Mouse (Mus musculus): Measurements from ENCODE around the gene Olfr1423. TPM values are rescaled to one million over a fixed set of nuclear protein-coding genes. Genes with fewer than 3 reads are reported as not detected.

Gene Olfr1423
- polyA plus RNA-seq, 1 experiment from 2014 or later, result not detected

Other genes with a start within 250 kb of the Olfr1423 start
- 19.8 and 20.9 TPM in 2 replicates for gene Stx3, start 221.9 kb downstream of the Olfr1423 start, polyA plus RNA-seq (2014; fragmentation: Nextera tagmentation; extraction: Ambion mirVana)
- 0.12 TPM in 1 of 2 replicates, not detected in the other for gene Olfr1417, start 202.1 kb downstream of the Olfr1423 start, polyA plus RNA-seq (2014; fragmentation: Nextera tagmentation; extraction: Ambion mirVana)
- not detected in 2 replicates for gene Olfr1418, start 180.3 kb downstream of the Olfr1423 start, polyA plus RNA-seq (2014; fragmentation: Nextera tagmentation; extraction: Ambion mirVana)
- gene Olfr1419, start 166.2 kb downstream of the Olfr1423 start, polyA plus RNA-seq (2014; fragmentation: Nextera tagmentation; extraction: Ambion mirVana), result not detected in 2 replicates
- gene Olfr1420, start 154.8 kb downstream of the Olfr1423 start, polyA plus RNA-seq (2014; fragmentation: Nextera tagmentation; extraction: Ambion mirVana), result 0.13 and 0.24 TPM in 2 replicates
- 15.8 and 23.6 TPM in 2 replicates for gene Patl1, start 128.9 kb downstream of the Olfr1423 start, polyA plus RNA-seq (2014; fragmentation: Nextera tagmentation; extraction: Ambion mirVana)
- 7.5 and 9.4 TPM in 2 replicates for gene Osbp, start 75.4 kb downstream of the Olfr1423 start, polyA plus RNA-seq (2014; fragmentation: Nextera tagmentation; extraction: Ambion mirVana)
- gene Olfr1424, start 21.4 kb upstream of the Olfr1423 start, polyA plus RNA-seq (2014; fragmentation: Nextera tagmentation; extraction: Ambion mirVana), result not detected in 2 replicates
- gene Olfr1425, start 36.4 kb upstream of the Olfr1423 start, polyA plus RNA-seq (2014; fragmentation: Nextera tagmentation; extraction: Ambion mirVana), result not detected in 2 replicates
- gene Olfr1426, start 50.7 kb upstream of the Olfr1423 start, polyA plus RNA-seq (2014; fragmentation: Nextera tagmentation; extraction: Ambion mirVana), result not detected in 2 replicates
- not detected in 2 replicates for gene Olfr1427, start 62.0 kb upstream of the Olfr1423 start, polyA plus RNA-seq (2014; fragmentation: Nextera tagmentation; extraction: Ambion mirVana)
- gene Olfr1428, start 74.6 kb upstream of the Olfr1423 start, polyA plus RNA-seq (2014; fragmentation: Nextera tagmentation; extraction: Ambion mirVana), result not detected in 2 replicates
- not detected in 2 replicates for gene Olfr76, start 81.9 kb upstream of the Olfr1423 start, polyA plus RNA-seq (2014; fragmentation: Nextera tagmentation; extraction: Ambion mirVana)
- gene Olfr1555-ps1, start 128.8 kb upstream of the Olfr1423 start, polyA plus RNA-seq (2014; fragmentation: Nextera tagmentation; extraction: Ambion mirVana), result not detected in 2 replicates
- gene Olfr1431, start 159.3 kb upstream of the Olfr1423 start, polyA plus RNA-seq (2014; fragmentation: Nextera tagmentation; extraction: Ambion mirVana), result not detected in 2 replicates
- gene Olfr1432, start 191.3 kb upstream of the Olfr1423 start, polyA plus RNA-seq (2014; fragmentation: Nextera tagmentation; extraction: Ambion mirVana), result not detected in 2 replicates
- gene Olfr262, start 200.3 kb upstream of the Olfr1423 start, polyA plus RNA-seq (2014; fragmentation: Nextera tagmentation; extraction: Ambion mirVana), result not detected in 2 replicates
- not detected in 2 replicates for gene Olfr235, start 219.7 kb upstream of the Olfr1423 start, polyA plus RNA-seq (2014; fragmentation: Nextera tagmentation; extraction: Ambion mirVana)
- not detected in 2 replicates for gene Olfr1434, start 238.5 kb upstream of the Olfr1423 start, polyA plus RNA-seq (2014; fragmentation: Nextera tagmentation; extraction: Ambion mirVana)

Measured in kidney, embryonic 14.5 days (tissue).